Mouse (Mus musculus) kidney, postnatal 0 days (tissue): ENCODE measurements around the gene Prr14l. TPM values are rescaled to one million over a fixed set of nuclear protein-coding genes. Genes with fewer than 3 reads are reported as not detected.
A peak's percentile ranks its signal among the peaks of the same experiment; 100 is the strongest.

Experiments
- ATAC-seq: fragments of 200-750 bp; cut with Nextera tagmentation; replicated peaks from 2 replicates; pipeline ENCODE4 v1.8.0; 2017; ENCODE audit warnings: low read depth, moderate number of reproducible peaks, moderate TSS enrichment, moderate library complexity; ENCODE audit not compliant: low FRiP score
- DNase-seq: peaks from one replicate; pipeline ENCODE4 v3.0.0-alpha.2; 2016; ENCODE audit warnings: low spot score
- H3K27ac ChIP-seq: fragments of 300-500 bp; sonication (generic); 2 replicates; pipeline ENCODE4 v1.5.1; 2014; ENCODE audit warnings: mild to moderate bottlenecking
- H3K27me3 ChIP-seq: fragments of 300-500 bp; sonication (generic); 2 replicates; pipeline ENCODE4 v1.6.1; 2014; ENCODE audit warnings: low read length, mixed read lengths; ENCODE audit not compliant: insufficient read depth
- H3K36me3 ChIP-seq: fragments of 300-500 bp; sonication (generic); 2 replicates; pipeline ENCODE4 v1.6.1; 2014; ENCODE audit warnings: low read length, mixed read lengths; ENCODE audit not compliant: insufficient read depth
- H3K4me1 ChIP-seq: fragments of 300-500 bp; sonication (generic); replicated peaks from 2 replicates; pipeline ENCODE4 v1.6.1; 2014; ENCODE audit warnings: antibody characterized with exemption, low read length, mixed read lengths; ENCODE audit not compliant: insufficient read depth
- H3K4me2 ChIP-seq: fragments of 300-500 bp; sonication (generic); 2 replicates; pipeline ENCODE4 v1.6.1; 2014; ENCODE audit warnings: mild to moderate bottlenecking, low read length, moderate library complexity, mixed read lengths
- H3K4me3 ChIP-seq: fragments of 300-500 bp; sonication (generic); replicated peaks from 2 replicates; pipeline ENCODE4 v1.5.1; 2014; ENCODE audit warnings: low read depth, low read length
- H3K9ac ChIP-seq: fragments of 300-500 bp; sonication (generic); 2 replicates; pipeline ENCODE4 v1.6.1; 2014; ENCODE audit warnings: low read depth, low read length
- H3K9me3 ChIP-seq: fragments of 300-500 bp; sonication (generic); replicated peaks from 2 replicates; pipeline ENCODE4 v1.6.1; 2016; ENCODE audit warnings: low read length, inconsistent platforms, mixed read lengths
- CTCF ChIP-seq: IDR thresholded peaks from 2 replicates; pipeline ENCODE4 v1.5.1; 2016; ENCODE audit warnings: antibody characterized with exemption, low read depth, mild to moderate bottlenecking, moderate library complexity
- WGBS: fragments of 180-500 bp; shearing (Covaris S2); extraction: QIAGEN DNeasy Blood & Tissue Kit; methylation state at CpG from one replicate; pipeline ENCODE4 v1.1.7; 2014; 5-methylcytosine and 5-hydroxymethylcytosine counted together
- polyA plus RNA-seq: library from polyadenylated mRNA; unstranded; fragments of >200 nt; fragmentation: Nextera tagmentation; extraction: Ambion mirVana; gene quantifications from 2 replicates; pipeline ENCODE4 v1.2.1, GENCODE M21; 2015

Prr14l gene
- 8.5 and 11.0 TPM in 2 replicates for polyA plus RNA-seq

DNA sequence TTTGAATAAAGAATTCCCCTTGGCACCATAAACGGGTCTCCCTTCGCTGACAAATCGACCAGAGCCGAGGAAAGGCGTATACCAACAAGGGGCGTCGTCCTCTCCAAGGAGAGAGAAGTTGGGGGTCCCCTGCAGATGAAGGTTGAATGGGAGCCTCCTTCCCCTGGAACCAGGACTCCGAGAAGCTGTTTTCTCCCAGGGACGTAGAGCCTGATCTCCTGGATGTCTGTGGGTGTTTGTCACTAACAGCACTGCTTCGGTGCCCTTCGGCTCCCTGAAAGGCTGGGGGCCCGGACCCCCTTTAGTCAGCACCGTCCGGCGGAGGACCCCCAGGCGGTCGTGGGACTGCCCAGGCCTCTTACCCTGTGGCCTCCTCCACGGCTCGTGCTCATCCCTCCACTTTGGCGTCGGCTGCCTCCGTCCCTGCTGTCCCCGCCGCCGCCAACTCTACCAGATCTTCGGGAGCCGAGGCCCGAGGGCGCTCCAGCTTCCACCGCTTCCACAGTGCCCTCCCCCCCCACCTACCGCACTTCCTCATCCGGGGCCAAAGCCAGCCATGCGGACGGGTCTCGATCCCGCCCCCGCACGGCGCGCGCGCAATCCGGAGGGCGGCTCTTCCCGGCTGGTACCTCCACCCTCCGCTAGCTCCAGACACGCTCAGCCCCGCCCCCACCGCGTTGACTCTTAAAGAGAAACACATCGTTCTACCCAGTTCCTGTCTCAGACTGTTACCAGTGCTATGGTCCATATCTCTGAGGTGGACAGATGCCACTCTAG, at the start of gene Prr14l:
TSS of gene Prr14l (minus strand) at position 526 of the 777 bp plus-strand sequence.
- under 1% methylated on average over 51 of the region's 51 CpGs for WGBS
- 0 out of 2 replicates have a peak, but pooled peaks cover 3% of the 10 kb centered on the region for H3K4me1 ChIP-seq
- no peaks in the 10 kb centered on the region for H3K36me3 ChIP-seq
- peak within 1 kb of the TSS; percentile 92 for H3K27ac ChIP-seq
- H3K9ac ChIP-seq, result peak within 1 kb of the TSS; percentile 97
- DNase-seq (peak; percentile 96), ATAC-seq (peak; percentile 96)
- H3K9me3 ChIP-seq, result no peaks in the 10 kb centered on the region
- 0 out of 2 replicates have a peak, but pooled peaks have one; percentile 8 for TF ChIP-seq CTCF
- H3K4me3 ChIP-seq, result peak within 1 kb of the TSS; percentile 91
- no peaks in the 10 kb centered on the region for H3K27me3 ChIP-seq
- H3K4me2 ChIP-seq, result peak within 1 kb of the TSS; percentile 78

DNA sequence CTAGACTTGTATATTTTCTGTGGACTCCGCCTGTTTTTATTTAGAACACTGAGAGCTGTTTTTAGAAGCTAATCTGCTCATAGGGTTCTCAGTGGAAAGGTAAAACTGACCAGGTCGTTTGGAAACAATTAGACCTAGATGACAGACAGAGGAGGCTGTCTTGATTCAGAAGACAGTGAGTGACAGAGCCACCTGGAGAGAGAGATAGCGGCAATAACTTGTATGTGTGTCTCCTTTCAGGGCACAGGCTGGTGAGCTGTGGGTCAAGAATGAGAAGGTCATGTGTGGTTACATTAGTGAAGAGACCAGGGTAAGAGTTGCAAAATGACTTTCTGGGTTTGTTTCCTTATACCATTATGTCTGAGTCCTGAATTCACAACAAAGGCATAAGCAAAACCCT, 32.7 kb upstream of the Prr14l start:
- Histone ChIP-seq H3K4me3 (no peak overlapping the region), H3K27ac (no peak overlapping the region), H3K9ac (no peak overlapping the region), H3K36me3 (peaks cover 29% of the 10 kb centered on the region; the same call in 1 of the 2 replicates), H3K9me3 (no peaks in the 10 kb centered on the region), H3K4me1 (no peaks in the 10 kb centered on the region), H3K4me2 (no peak overlapping the region), H3K27me3 (no peaks in the 10 kb centered on the region)
- WGBS, result 80% methylated on average over 3 of the region's 3 CpGs
- ATAC-seq (no peak), DNase-seq (no peak)
- TF ChIP-seq CTCF, result no peak

DNA sequence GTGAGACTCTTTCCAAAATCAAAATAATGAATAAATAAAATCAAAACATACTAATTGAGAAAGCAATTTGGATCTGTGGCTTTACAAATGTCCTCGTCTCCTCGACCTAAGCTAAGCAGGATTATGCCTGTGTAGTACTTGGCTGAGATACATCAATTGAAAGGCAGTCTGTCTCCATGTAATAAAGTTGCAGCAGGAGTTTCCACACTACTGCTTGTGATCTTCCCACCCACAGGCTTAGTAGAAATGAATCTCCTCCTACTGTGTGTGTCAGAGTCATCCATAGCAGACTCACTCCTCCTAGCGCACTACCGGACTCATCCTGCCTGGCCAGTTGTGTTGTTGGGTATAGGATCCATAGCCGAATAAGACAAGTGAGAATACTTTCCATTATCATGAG, 18.3 kb upstream of the Prr14l start:
- no peak for ATAC-seq
- WGBS, result 95% methylated on average over 5 of the region's 5 CpGs

DNA sequence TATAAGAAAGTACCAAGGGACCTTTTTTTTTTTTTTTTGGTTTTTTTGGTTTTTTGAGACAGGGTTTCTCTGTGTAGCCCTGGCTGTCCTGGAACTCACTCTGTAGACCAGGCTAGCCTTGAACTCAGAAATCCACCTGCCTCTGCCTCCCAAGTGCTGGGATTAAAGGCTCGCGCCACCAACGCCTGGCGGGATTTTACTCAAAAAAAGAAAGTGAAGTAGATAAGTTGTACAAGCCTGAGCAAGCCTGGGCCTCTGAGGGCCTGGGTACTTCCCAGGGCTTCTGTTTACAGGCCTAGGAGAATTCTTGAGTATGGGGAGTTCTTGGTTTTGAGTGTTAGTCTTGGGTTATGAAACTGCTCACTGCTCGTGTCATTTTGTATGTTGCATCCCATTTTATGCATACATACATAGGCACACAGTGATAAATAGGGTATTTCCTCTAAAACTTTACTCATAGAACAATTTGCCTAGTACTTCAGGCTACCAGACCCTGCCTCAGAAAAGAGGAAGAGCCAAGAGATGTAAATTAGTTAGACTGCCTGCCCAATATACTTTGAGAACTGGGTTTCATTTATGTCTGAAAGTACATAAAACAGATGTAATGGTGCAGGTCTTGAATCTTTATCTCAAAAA, 15.5 kb upstream of the Prr14l start:
- Histone ChIP-seq H3K4me1 (no peaks in the 10 kb centered on the region), H3K9ac (no peak overlapping the region), H3K27me3 (no peaks in the 10 kb centered on the region), H3K4me3 (no peak overlapping the region), H3K9me3 (no peaks in the 10 kb centered on the region), H3K27ac (no peak overlapping the region), H3K36me3 (0 out of 2 replicates have a peak, but pooled peaks cover 12% of the 10 kb centered on the region), H3K4me2 (no peak overlapping the region)
- ATAC-seq, result no peak
- 95% methylated on average over 5 of the region's 5 CpGs for WGBS
- TF ChIP-seq CTCF, result no peak
- no peak for DNase-seq

More for the DNA sequence above, 18.3 kb upstream of the Prr14l start:
- Histone ChIP-seq H3K4me2 (no peak overlapping the region), H3K27me3 (no peaks in the 10 kb centered on the region), H3K36me3 (0 out of 2 replicates have a peak, but pooled peaks cover 12% of the 10 kb centered on the region), H3K4me3 (no peak overlapping the region), H3K9ac (no peak overlapping the region), H3K9me3 (no peaks in the 10 kb centered on the region), H3K4me1 (no peaks in the 10 kb centered on the region), H3K27ac (no peak overlapping the region)
- no peak for DNase-seq
- no peak for TF ChIP-seq CTCF

DNA sequence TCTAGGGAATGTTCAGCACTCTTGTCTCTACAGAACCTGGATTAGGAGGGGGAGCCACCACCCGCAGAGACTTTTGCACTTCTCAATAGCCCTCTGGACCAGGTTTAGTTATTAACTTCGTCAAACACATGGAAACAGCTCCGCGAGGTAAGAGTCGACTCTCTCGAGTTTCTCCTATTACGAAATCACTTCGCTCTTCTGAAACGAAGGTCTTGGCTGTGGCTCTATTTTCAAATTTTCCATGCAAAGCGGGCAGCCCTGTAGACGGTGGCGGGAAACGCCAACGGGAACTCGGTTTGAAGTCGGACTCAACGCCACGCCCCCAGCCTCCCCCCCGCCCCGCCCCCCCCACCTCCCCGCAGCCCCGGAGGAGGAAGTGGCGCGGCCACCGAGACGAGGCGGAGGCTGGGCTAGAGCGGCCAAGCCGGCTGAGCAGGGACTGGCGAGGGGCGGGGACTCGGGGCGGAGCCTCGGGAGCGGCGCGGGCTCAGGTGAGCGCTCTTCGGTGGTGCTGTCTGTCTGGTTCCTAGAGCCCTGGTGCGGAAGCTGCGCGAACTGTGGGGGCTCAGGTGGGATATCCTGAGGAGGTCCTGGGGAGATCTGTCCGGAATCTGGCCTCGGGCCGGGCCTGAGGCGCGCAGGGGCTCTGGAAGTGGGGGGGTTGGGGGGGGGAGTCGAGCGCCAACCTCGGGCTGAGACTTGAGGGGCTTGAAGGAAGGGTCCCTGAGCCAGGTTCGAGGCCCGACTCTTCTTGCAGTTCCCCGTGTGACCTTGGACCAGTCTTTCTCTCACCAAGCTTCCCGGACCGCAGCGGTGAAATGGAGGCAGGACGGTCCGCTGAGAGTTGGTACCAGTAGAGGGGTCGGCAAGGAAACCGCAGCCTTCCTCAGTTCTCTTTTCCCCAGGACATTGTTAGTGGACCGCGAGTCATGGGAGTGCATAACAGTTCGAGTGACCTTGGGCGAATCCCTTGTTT, 9.5 kb upstream of the Prr14l start, which contains the start of gene Depdc5:
TSS of gene Depdc5 (plus strand) at position 449 of the 976 bp plus-strand sequence.
- DNase-seq, result peak; percentile 95
- Histone ChIP-seq H3K4me1 (0 out of 2 replicates have a peak, but pooled peaks cover 6% of the 10 kb centered on the region), H3K36me3 (0 out of 2 replicates have a peak, but pooled peaks cover 5% of the 10 kb centered on the region), H3K27me3 (no peaks in the 10 kb centered on the region), H3K9ac (peak within 1 kb of the TSS; percentile 79), H3K4me3 (peak within 1 kb of the TSS; percentile 83), H3K4me2 (peak within 1 kb of the TSS; percentile 74), H3K9me3 (no peaks in the 10 kb centered on the region), H3K27ac (peak within 1 kb of the TSS; percentile 75)
- peak; percentile 98 for ATAC-seq
- TF ChIP-seq CTCF, result no peak
- 2% methylated on average over 52 of the region's 64 CpGs for WGBS
